Mouse (Mus musculus) megakaryocyte progenitor cell, adult 5-6 weeks (primary cell): ENCODE results near the gene Dao. TPM values are rescaled to one million over a fixed set of nuclear protein-coding genes. Genes with fewer than 3 reads are reported as not detected.

Experiments
- ATAC-seq: replicated peaks from 2 replicates; pipeline ENCODE4 v1.8.0; 2016; ENCODE audit warnings: mild to moderate bottlenecking, moderate TSS enrichment, inconsistent platforms; ENCODE audit not compliant: poor library complexity
- total RNA-seq, 2 experiments: library from RNA; stranded (forward) in 1 of 2; stranded (reverse) in 1 of 2; fragments of 157-497, 149-512 nt in 1 of 2; fragments of 200-1000 nt in 1 of 2; gene quantifications; 2 replicates each; pipeline versions ENCODE4 v1.2.3 to v1.2.4; 2015 to 2017

Gene Dao
- total RNA-seq, 2 experiments from 2014 or later: not detected

- ATAC-seq: no peak
Observed at GRCm38 (mm10) chr5:114066601-114067000, 63.1 kb downstream of the Dao start.

DNA sequence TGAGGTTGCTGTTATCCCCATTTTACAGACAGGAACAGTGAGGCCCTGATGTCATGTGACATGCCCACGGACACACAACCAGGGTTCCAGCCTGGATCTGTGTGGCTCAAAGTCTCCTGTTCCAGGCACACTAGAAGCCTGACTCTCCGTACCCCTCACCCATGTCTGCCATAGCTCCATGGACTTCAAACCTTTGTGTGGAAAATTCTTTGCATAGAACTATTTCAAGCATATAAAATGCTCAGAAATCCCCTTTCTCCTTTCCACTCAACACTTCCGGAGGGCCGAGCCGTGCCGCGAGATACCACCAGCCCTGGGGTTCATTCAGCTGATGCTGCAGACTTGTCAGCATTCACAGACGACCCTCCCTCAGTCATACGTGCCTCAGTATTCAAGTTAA, 64.0 kb downstream of the Dao start:
- ATAC-seq: no peak

GRCm38 (mm10) chr5:114067982-114068381, 64.5 kb downstream of the Dao start:
- ATAC-seq: no peak

- no peak for ATAC-seq
Observed at GRCm38 (mm10) chr5:114070858-114071257, 67.4 kb downstream of the Dao start.

- no peak for ATAC-seq
Observed at GRCm38 (mm10) chr5:114072262-114072661, 68.8 kb downstream of the Dao start.

Other genes with a start within 250 kb of the Dao start
- 16.2 and 17.2 TPM in 2 replicates for gene Sart3, start 231.2 kb upstream of the Dao start, total RNA-seq (2015)
- gene Sart3, start 231.2 kb upstream of the Dao start, total RNA-seq (2017): 26.0 and 37.7 TPM in 2 replicates
- gene Iscu, start 231.0 kb upstream of the Dao start, total RNA-seq (2015): 108 TPM in 2 replicates
- 87.2 and 98.4 TPM in 2 replicates for gene Iscu, start 231.0 kb upstream of the Dao start, total RNA-seq (2017)
- 6.5 and 7.2 TPM in 2 replicates for gene Tmem119, start 203.2 kb upstream of the Dao start, total RNA-seq (2015)
- gene Tmem119, start 203.2 kb upstream of the Dao start, total RNA-seq (2017): 5.6 and 8.2 TPM in 2 replicates
- 244 and 245 TPM in 2 replicates for gene Selplg, start 171.1 kb upstream of the Dao start, total RNA-seq (2015)
- 82.0 and 99.0 TPM in 2 replicates for gene Selplg, start 171.1 kb upstream of the Dao start, total RNA-seq (2017)
- gene Coro1c, start 94.9 kb upstream of the Dao start, total RNA-seq (2015): 59.7 and 63.9 TPM in 2 replicates
- gene Coro1c, start 94.9 kb upstream of the Dao start, total RNA-seq (2017): 81.8 and 83.9 TPM in 2 replicates
- gene Ssh1, start 9.8 kb upstream of the Dao start, total RNA-seq (2015): 4.5 and 5.0 TPM in 2 replicates
- 3.3 and 4.2 TPM in 2 replicates for gene Ssh1, start 9.8 kb upstream of the Dao start, total RNA-seq (2017)
- 4.4 and 7.7 TPM in 2 replicates for gene Usp30, start 61.8 kb downstream of the Dao start, total RNA-seq (2015)
- gene Usp30, start 61.8 kb downstream of the Dao start, total RNA-seq (2017): 5.0 and 8.6 TPM in 2 replicates
- gene Svop, start 87.9 kb downstream of the Dao start, total RNA-seq (2015): not detected in 2 replicates
- not detected in 2 replicates for gene Svop, start 87.9 kb downstream of the Dao start, total RNA-seq (2017)
- gene Alkbh2, start 124.5 kb downstream of the Dao start, total RNA-seq (2015): 6.0 and 7.0 TPM in 2 replicates
- gene Alkbh2, start 124.5 kb downstream of the Dao start, total RNA-seq (2017): 5.7 and 5.9 TPM in 2 replicates
- gene Ung, start 126.7 kb downstream of the Dao start, total RNA-seq (2015): 9.9 and 10.8 TPM in 2 replicates
- gene Ung, start 126.7 kb downstream of the Dao start, total RNA-seq (2017): 20.6 and 25.2 TPM in 2 replicates
- gene Acacb, start 142.8 kb downstream of the Dao start, total RNA-seq (2015): 0.24 and 0.30 TPM in 2 replicates
- 0.08 and 0.37 TPM in 2 replicates for gene Acacb, start 142.8 kb downstream of the Dao start, total RNA-seq (2017)